Mouse (Mus musculus) v-Abl transformed pro-B cells (cell line): ENCODE data around the gene Cd96.

ENCODE experiments used
- in situ Hi-C, 2 experiments: fragments of 400-800 bp; cut with MboI; formaldehyde crosslinking; loops; one replicate each; pipeline ENCODE4 v1.15.1; 2025; ENCODE audit not compliant: unreplicated experiment in 2 of 2

The Cd96 gene

GRCm38 (mm10) chr16:45999374-46000191 is 120.5 kb downstream of the Cd96 start:
- in situ Hi-C loops = loop anchor here (25.0 kb wide), 2 partner anchors 812 to 1262 kb away; partner anchors contain the start of gene Gtpbp8 (in 1 of the 2)

GRCm38 (mm10) chr16:45998231-45998630 is 121.8 kb downstream of the Cd96 start:
- in situ Hi-C loops = no loop called here

- in situ Hi-C loops = no loop called here
Observed at GRCm38 (mm10) chr16:45990901-45991676, 129.0 kb downstream of the Cd96 start.

GRCm38 (mm10) chr16:45986236-45986635 is 133.8 kb downstream of the Cd96 start:
- in situ Hi-C loops = no loop called here
